Mouse (Mus musculus): ENCODE results near the gene Spata20.

Spata20 gene

GRCm38 (mm10) chr11:94449239-94449638 lies 36.7 kb downstream of the Spata20 start:
- no peak for DNase-seq

- no peak for DNase-seq
Observed at GRCm38 (mm10) chr11:94447017-94447416, 39.0 kb downstream of the Spata20 start.

GRCm38 (mm10) chr11:94445300-94445699 lies 40.7 kb downstream of the Spata20 start:
- no peak for DNase-seq

- no peak for DNase-seq
Observed at GRCm38 (mm10) chr11:94444829-94445228, 41.1 kb downstream of the Spata20 start.

GRCm38 (mm10) chr11:94441752-94442151 lies 44.2 kb downstream of the Spata20 start:
- no peak for DNase-seq

- no peak for DNase-seq
Observed at GRCm38 (mm10) chr11:94441122-94441521, 44.9 kb downstream of the Spata20 start.

- no peak for DNase-seq
Observed at GRCm38 (mm10) chr11:94440421-94440820, 45.6 kb downstream of the Spata20 start.

GRCm38 (mm10) chr11:94429011-94429651 lies 56.8 kb downstream of the Spata20 start:
- DNase-seq = no peak

Data from layer of hippocampus, adult 9-11 months (tissue).